Mouse (Mus musculus): ENCODE data around the gene Gm13420. TPM values are rescaled to one million over a fixed set of nuclear protein-coding genes. Genes with fewer than 3 reads are reported as not detected.
A peak's percentile ranks its signal among the peaks of the same experiment; 100 is the strongest.

The Gm13420 gene
- polyA plus RNA-seq, 1 experiment, result 0.25 TPM

DNA sequence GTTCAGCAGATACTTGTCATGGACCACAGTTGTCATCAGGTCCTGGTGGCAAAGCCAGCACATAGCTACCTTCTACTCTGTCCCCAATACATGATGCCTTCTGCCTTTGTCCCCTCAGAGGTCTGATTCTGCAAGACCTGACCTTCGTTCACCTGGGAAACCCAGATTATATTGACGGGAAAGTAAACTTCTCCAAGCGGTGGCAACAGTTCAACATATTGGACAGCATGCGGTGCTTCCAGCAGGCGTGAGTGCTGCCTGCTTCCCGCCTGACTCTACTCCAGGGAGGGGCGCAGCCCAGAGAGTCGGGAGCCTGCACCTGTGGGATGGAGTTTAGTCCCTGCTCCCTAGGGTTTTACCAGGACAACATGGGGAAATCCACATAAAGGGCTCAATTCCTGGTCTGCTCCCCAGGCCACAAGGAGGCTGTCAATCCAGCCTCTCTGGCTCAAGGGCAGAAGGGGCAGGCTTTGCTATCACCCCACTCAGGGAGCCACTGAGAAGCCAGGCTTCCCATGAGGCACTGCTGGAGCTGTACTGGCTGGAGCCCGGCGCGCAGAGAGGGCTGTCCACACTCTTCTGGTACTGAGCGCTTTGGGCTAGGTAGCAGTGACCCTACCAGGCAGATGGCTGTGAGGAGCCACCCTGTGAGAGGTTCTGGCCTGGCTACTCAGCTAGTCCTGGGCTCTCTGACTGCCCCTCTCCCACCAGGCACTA lies 14.1 kb downstream of the Gm13420 start:
- TF ChIP-seq POLR2A (IDR thresholded peaks at IDR 0.05; ENCODE audit: borderline replicate concordance, extremely low read depth, insufficient read depth, insufficient read length, poor library complexity, severe bottlenecking) (no peak), CTCF (IDR thresholded peaks at IDR 0.05; ENCODE audit: borderline replicate concordance, extremely low read depth, insufficient read depth, insufficient read length) (no peak)
- no peak for DNase-seq (ENCODE audit: low read depth)

DNA sequence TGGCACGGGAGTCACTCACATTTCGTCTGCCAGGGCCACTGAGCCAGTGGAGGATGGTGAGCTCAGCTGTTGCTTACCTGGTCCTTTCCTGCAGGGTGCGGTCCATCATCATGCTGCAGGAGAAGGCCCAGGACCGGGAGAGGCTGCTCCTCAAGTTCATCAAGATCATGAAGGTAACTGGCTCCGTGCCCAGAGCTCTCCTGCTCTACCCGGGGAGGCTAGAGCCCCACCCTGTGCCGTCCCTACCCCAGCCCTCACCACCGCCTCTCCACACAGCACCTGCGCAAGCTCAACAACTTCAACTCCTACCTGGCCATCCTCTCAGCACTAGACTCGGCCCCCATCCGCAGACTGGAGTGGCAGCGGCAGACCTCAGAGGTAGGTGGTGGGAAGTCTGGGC lies 15.8 kb downstream of the Gm13420 start:
- no peak for TF ChIP-seq CTCF (IDR thresholded peaks at IDR 0.05; ENCODE audit: borderline replicate concordance, extremely low read depth, insufficient read depth, insufficient read length)
- no peak for TF ChIP-seq POLR2A (IDR thresholded peaks at IDR 0.05; ENCODE audit: borderline replicate concordance, extremely low read depth, insufficient read depth, insufficient read length, poor library complexity, severe bottlenecking)
- DNase-seq (ENCODE audit: low read depth), result no peak

DNA sequence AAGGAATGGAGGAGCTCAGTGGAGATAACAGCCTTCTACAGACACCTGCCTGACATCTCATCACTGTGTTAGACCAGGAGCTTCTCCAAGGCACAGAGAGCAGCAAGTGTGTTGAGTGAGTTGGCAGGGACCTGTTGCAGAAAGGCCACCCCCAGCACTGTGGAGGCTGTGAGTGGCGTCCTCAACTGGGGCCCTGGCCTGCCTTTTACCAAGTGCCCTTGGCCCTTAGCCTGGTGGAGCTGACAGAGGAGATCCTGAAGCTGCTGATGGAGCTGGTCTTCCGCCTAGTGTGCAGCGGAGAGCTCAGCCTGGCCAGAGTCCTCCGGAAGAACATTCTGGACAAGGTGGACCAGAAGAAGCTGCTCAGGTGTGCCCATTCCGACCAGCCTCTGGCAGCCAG lies 18.1 kb downstream of the Gm13420 start:
- no peak for DNase-seq (ENCODE audit: low read depth)
- TF ChIP-seq CTCF (IDR thresholded peaks at IDR 0.05; ENCODE audit: borderline replicate concordance, extremely low read depth, insufficient read depth, insufficient read length) (no peak), POLR2A (IDR thresholded peaks at IDR 0.05; ENCODE audit: borderline replicate concordance, extremely low read depth, insufficient read depth, insufficient read length, poor library complexity, severe bottlenecking) (no peak)

DNA sequence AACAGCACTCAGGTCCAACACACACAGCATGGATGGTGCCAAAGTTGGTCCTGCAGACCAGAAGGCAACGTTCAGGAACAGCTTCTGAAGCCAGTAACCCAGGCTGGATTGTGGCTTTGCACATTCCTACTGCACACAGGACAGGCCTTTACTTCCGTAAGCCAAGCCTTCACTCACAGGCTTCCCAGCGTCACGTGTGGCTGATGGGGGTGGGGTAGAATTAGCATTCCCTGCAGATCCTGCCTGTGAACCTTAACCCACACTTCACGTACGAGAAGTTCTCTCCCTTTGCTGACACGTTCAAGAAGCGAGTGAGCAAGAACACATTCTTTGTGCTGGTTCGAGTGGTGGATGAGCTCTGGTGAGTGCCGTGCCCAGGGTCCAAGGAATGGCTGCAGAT lies 18.9 kb downstream of the Gm13420 start:
- DNase-seq (ENCODE audit: low read depth), result no peak
- TF ChIP-seq POLR2A (IDR thresholded peaks at IDR 0.05; ENCODE audit: borderline replicate concordance, extremely low read depth, insufficient read depth, insufficient read length, poor library complexity, severe bottlenecking) (no peak), CTCF (IDR thresholded peaks at IDR 0.05; ENCODE audit: borderline replicate concordance, extremely low read depth, insufficient read depth, insufficient read length) (no peak)

DNA sequence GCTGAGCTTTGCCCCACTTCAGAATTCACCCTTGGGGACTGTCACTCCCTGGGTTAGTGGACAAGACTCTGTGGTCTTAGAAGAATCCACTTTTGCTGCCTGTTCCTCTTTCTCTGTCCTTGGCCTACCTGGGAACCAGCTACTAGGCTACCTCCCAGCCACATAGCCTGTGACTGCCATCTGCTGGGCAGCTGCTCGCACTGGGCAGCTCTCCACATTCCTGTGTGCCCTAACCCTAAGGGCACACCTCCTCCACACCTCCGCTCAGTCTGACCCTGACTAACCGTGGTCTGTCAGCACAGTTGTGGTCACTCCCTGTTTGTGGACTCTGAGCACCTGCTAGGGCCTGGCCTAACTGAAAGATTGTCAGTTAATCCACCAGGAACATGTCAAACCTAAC lies 19.9 kb downstream of the Gm13420 start:
- DNase-seq (ENCODE audit: low read depth), result peak; percentile 17
- TF ChIP-seq CTCF (IDR thresholded peaks at IDR 0.05; ENCODE audit: borderline replicate concordance, extremely low read depth, insufficient read depth, insufficient read length) (peak; percentile 50; the same call in 1 of the 2 replicates), POLR2A (IDR thresholded peaks at IDR 0.05; ENCODE audit: borderline replicate concordance, extremely low read depth, insufficient read depth, insufficient read length, poor library complexity, severe bottlenecking) (no peak)

DNA sequence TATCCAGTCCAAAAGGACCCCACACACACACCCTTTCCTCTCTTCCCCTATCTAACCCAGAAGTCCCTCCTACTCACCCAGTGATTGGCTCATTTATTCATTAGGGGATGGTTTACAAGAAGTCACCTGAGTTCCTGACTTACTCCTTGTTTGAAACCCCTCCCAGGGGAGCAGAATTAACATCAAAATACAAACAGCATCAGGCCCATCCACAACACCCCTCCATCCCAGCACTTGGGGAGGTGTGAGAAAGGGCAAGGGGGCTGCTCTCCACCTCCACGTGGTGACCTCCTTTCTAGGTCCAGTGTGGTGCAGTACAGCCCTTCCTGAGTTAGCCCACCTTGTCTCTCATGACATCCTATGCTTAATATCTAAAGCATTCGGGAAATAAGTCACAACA lies 22.0 kb downstream of the Gm13420 start:
- no peak for DNase-seq (ENCODE audit: low read depth)
- no peak for TF ChIP-seq POLR2A (IDR thresholded peaks at IDR 0.05; ENCODE audit: borderline replicate concordance, extremely low read depth, insufficient read depth, insufficient read length, poor library complexity, severe bottlenecking)
- TF ChIP-seq CTCF (IDR thresholded peaks at IDR 0.05; ENCODE audit: borderline replicate concordance, extremely low read depth, insufficient read depth, insufficient read length), result no peak

DNA sequence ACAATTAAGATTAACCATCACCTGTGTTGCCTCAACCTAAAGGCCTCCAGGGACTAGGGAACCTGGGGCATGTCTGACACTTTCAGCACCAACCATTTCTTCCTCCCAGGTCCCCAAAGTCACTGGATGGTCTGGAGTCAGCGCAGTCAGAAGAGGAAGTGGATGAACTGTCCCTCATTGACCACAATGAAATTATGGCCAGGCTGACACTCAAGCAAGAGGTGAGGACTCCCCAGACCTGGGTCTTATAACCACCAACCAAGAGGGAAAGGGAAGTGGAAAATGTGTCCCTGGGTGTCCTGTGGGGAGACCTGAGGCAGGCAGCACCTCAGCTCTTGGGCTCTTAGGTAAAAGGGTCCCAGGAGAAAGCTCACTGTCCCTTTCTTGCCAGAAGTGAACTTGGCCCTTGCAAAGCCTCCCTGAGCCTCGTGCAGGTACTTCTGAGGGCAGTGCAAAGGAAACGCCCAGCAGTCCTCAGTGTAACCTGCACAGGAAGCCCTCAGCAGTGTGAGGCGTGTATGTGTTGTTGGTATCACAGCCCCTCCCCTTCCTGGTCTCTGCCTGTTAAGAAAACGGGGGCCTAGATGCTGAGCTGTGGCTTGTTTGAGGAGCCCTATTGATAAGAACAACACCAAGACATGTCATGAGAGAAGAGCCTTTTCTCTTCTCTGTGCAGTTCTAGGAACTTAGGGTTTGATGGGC lies 26.7 kb downstream of the Gm13420 start:
- no peak for TF ChIP-seq POLR2A (IDR thresholded peaks at IDR 0.05; ENCODE audit: borderline replicate concordance, extremely low read depth, insufficient read depth, insufficient read length, poor library complexity, severe bottlenecking)
- no peak for TF ChIP-seq CTCF (IDR thresholded peaks at IDR 0.05; ENCODE audit: borderline replicate concordance, extremely low read depth, insufficient read depth, insufficient read length)

DNA sequence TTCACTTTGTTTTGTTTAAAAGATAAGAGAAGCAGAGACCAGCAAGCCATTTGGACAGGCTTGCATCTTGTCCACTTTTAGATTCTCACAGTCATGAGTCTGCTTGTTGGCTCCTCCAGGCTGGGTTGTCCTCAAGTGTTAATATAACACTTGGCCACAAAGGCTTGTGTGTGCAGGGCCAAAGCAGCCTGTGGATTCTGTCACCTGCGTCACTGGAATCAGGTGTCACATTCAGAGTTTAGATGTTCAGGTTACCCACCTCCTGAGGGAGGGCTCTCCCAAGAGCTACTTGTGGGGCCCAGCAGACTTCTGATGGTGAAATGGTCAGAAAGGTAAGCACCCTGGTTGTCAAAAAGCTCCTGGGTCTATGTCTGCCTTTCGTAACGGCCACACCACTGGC lies 28.4 kb downstream of the Gm13420 start:
- DNase-seq (ENCODE audit: low read depth), result no peak

More for the DNA sequence above, 26.7 kb downstream of the Gm13420 start:
- no peak for DNase-seq (ENCODE audit: low read depth)

DNA sequence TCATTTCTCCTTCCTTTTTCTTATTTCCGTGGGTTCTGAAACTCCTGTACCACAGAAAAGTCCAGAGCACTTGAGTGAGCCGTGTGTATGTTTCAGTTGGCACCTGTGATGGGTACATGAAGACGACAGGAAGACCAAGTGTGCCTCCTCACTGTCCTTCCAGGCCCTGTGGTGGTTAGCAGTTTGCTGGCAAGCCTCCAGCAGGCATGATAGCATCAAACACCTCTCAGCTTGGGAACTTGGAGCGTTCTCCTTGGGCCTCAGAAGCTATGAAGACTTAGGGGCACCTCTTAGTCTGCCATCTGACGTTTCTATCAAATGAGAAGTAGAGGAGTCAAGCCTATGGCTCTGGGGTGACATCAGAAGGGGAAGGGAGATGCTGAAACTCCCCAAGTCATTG lies 32.9 kb downstream of the Gm13420 start:
- TF ChIP-seq CTCF (IDR thresholded peaks at IDR 0.05; ENCODE audit: borderline replicate concordance, extremely low read depth, insufficient read depth, insufficient read length), result no peak
- TF ChIP-seq POLR2A (IDR thresholded peaks at IDR 0.05; ENCODE audit: borderline replicate concordance, extremely low read depth, insufficient read depth, insufficient read length, poor library complexity, severe bottlenecking), result no peak
- no peak for DNase-seq (ENCODE audit: low read depth)

More for the DNA sequence above, 28.4 kb downstream of the Gm13420 start:
- TF ChIP-seq CTCF (IDR thresholded peaks at IDR 0.05; ENCODE audit: borderline replicate concordance, extremely low read depth, insufficient read depth, insufficient read length), result no peak
- TF ChIP-seq POLR2A (IDR thresholded peaks at IDR 0.05; ENCODE audit: borderline replicate concordance, extremely low read depth, insufficient read depth, insufficient read length, poor library complexity, severe bottlenecking), result no peak

DNA sequence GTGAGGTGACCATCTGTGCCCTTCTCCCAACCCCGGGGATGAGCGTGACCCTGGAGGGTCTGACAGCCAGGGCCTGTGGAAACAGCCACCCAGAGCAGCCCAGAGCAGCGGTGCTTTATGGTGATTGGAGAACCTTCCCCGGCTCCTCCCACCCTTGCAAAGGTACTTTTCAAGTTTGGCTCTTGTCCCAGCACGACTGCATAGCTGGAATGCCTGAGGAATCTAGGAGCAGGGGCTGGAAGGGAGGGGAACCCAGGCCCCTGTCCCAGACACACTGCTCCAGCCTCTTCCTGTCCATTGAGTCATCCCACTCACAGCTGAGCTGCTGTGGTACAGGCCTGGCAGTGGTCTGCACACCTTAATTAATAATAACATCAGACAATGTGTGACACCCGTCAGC lies 34.8 kb downstream of the Gm13420 start:
- peak; percentile 59 for DNase-seq (ENCODE audit: low read depth)
- no peak for TF ChIP-seq POLR2A (IDR thresholded peaks at IDR 0.05; ENCODE audit: borderline replicate concordance, extremely low read depth, insufficient read depth, insufficient read length, poor library complexity, severe bottlenecking)
- no peak for TF ChIP-seq CTCF (IDR thresholded peaks at IDR 0.05; ENCODE audit: borderline replicate concordance, extremely low read depth, insufficient read depth, insufficient read length)

DNA sequence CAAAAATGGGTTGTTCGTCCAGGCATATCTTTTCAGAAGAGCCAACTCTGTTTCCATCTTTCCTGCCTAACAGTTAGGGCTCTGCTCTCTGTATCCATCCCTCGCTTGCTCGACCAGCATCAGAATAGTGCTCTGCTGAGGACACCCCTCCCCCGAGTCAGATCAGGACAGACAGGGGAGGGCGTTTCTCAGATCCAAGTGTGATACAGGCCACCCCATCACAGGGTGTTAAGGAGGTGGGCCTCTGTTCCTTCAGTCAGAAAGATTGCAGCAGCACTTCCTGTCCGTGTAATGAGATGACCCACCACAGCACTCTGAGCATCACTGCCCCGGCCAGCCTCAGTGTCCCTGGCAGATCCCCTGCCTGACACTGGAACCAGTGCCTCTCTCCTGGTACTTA lies 35.3 kb downstream of the Gm13420 start:
- no peak for DNase-seq (ENCODE audit: low read depth)

DNA sequence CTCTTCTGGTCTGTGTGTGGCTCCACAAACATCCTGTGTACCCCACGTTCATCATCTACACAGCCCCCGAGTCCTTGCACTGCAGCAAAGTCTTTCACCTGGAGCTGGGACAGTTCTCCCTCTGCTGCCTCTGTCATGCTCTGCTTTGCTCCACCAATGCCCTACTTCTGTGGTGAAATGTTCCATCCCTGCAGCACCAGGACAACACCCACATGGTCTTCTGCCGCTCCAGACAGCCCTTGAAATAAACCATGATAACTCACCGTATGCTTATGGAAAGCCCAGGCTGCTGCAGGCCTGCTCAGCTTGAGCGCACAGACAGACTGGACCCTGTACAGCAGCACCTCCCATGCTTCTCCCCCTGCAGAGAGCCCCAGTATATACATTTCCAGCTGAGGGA lies 37.4 kb downstream of the Gm13420 start:
- no peak for TF ChIP-seq POLR2A (IDR thresholded peaks at IDR 0.05; ENCODE audit: borderline replicate concordance, extremely low read depth, insufficient read depth, insufficient read length, poor library complexity, severe bottlenecking)
- TF ChIP-seq CTCF (IDR thresholded peaks at IDR 0.05; ENCODE audit: borderline replicate concordance, extremely low read depth, insufficient read depth, insufficient read length), result no peak
- DNase-seq (ENCODE audit: low read depth), result no peak

More for the DNA sequence above, 35.3 kb downstream of the Gm13420 start:
- TF ChIP-seq POLR2A (IDR thresholded peaks at IDR 0.05; ENCODE audit: borderline replicate concordance, extremely low read depth, insufficient read depth, insufficient read length, poor library complexity, severe bottlenecking) (no peak), CTCF (IDR thresholded peaks at IDR 0.05; ENCODE audit: borderline replicate concordance, extremely low read depth, insufficient read depth, insufficient read length) (no peak)

Data from brain, embryonic 14.5 days (tissue).